Mouse (Mus musculus): ENCODE results near the gene Nelfcd.

DNA sequence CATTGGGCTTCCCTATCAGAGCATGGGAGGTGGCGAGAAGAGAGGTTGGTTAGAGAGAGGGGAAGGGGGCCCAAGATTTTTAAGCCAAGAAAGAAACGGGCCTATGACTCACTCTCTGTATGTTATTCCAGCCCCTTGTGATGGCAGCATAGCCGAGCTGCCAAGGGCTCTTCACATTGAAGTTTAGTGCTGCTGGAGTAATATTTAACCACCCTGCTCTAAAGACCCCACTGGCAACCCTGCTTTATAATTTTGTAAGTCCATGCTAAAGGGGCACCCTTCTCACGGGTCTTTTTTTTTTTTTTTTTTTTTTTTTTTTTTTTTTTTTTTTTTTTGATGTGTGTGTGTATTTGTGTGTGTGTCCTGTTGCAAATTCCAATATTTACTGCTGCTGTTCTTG, 26.3 kb downstream of the Nelfcd start:
- TF ChIP-seq GATA1 (IDR thresholded peaks at IDR 0.05; ENCODE audit: low read length) (no peak), TAL1 (IDR thresholded peaks at IDR 0.05; ENCODE audit: low read length) (no peak)

Data from erythroblast, embryonic 14.5 days (primary cell).